Mouse (Mus musculus): ENCODE measurements around the gene Rps3.

DNA sequence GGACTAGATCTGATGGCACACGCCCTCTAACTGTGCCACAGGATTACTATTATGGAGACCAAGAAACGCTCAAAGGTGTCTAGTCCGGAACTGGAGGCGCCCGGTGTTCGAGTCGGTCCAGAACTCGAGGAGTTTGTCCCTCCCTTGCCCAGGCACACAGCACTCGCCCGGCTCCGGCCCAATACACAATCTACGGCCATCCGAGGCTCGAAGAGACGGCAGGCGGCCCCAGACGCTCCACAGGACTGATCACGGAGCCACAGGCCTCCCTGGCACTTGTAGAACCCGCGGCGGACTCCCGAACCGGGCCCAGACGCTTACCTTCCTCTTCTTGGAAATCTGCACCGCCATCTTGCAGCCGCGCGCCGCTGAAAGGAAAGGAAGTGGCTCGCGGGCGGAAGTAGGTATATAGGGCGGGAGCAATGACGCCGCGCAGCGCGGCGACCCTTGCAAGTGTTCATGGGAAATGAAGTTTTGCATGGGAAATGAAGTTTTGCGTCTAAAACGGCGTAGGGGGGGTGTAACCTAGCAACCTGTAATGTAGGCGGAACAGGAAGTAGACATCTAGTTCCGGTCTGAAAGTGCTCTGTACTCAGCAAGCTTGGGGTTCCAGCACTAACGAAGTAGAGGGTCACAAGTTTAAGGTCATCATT, at the start of gene Rps3:
- TF ChIP-seq CTCF (IDR thresholded peaks at IDR 0.05; ENCODE audit: low read depth) (no peak), EP300 (IDR thresholded peaks at IDR 0.05; ENCODE audit: low read depth) (peak; percentile 72)
